In genomic region chr7:3704475-3704874, GRCm38 (mm10) we compare ENCODE assay signal across 8 mouse cellular contexts. TPM values are rescaled to one million over a fixed set of nuclear protein-coding genes. Genes with fewer than 3 reads are reported as not detected.
DNase-seq lines count a peak whose midpoint lies in the region; ATAC-seq and TF ChIP-seq lines count a peak whose summit lies in the region.

No protein-coding gene starts in this region.

- no peaks in the 10 kb centered on the region for H3K27me3 ChIP-seq in kidney, adult 2 months (replicated peaks; ENCODE audit: control insufficient read depth, insufficient read depth, low read length)
- H3K27me3 ChIP-seq in hindbrain, embryonic 16.5 days (replicated peaks; ENCODE audit: control insufficient read depth, insufficient read depth, low read length): no peaks in the 10 kb centered on the region
- no peaks in the 10 kb centered on the region for H3K27me3 ChIP-seq in midbrain, embryonic 12.5 days

- peaks cover 7% of the 10 kb centered on the region for H3K36me3 ChIP-seq in kidney, adult 2 months (ENCODE audit: control insufficient read depth, insufficient read depth, low read length)
- H3K36me3 ChIP-seq in hindbrain, embryonic 16.5 days (ENCODE audit: control insufficient read depth, insufficient read depth, low read length): peaks cover 16% of the 10 kb centered on the region
- peaks cover 34% of the 10 kb centered on the region for H3K36me3 ChIP-seq in midbrain, embryonic 12.5 days

- no peak for TF ChIP-seq CTCF in kidney, adult 2 months (conservative IDR thresholded peaks at IDR 0.05; ENCODE audit: insufficient read depth, insufficient read length, low read depth, low read length)
- no peak for TF ChIP-seq CTCF in bone marrow, adult 2 months (IDR thresholded peaks at IDR 0.05; ENCODE audit: control insufficient read depth, insufficient read depth, low read length)

- peak overlapping the region; percentile 88; the same call in 1 of the 2 replicates for H3K27ac ChIP-seq in kidney, adult 2 months (ENCODE audit: insufficient read depth, low read depth, low read length)
- peak overlapping the region; percentile 85 for H3K27ac ChIP-seq in bone marrow, adult 2 months (ENCODE audit: control insufficient read depth, insufficient read depth, low read depth, low read length, poor library complexity)
- H3K27ac ChIP-seq in hindbrain, embryonic 16.5 days (ENCODE audit: low read depth, low read length): peak overlapping the region; percentile 86
- H3K27ac ChIP-seq in midbrain, embryonic 12.5 days (replicated peaks): peak overlapping the region; percentile 92

- ATAC-seq in hindbrain, embryonic 16.5 days: peak; percentile 60
- peak; percentile 35; the same call in 1 of the 2 replicates for ATAC-seq in midbrain, embryonic 12.5 days (ENCODE audit: low FRiP score, low read depth)

- DNase-seq in kidney, adult 2 months: no peak
- no peak for DNase-seq in kidney, adult 18-20 months
- DNase-seq in urinary bladder, postnatal 36 days (ENCODE audit: low spot score in 2 of 2): no peak
- no peak for DNase-seq in urinary bladder, postnatal 14 days (ENCODE audit: low spot score)
- DNase-seq in cerebellum, postnatal 14 days: no peak

- H3K9ac ChIP-seq in hindbrain, embryonic 16.5 days (ENCODE audit: low read depth, low read length): peak overlapping the region; percentile 80
- H3K9ac ChIP-seq in midbrain, embryonic 12.5 days (replicated peaks): peak overlapping the region; percentile 91

- H3K4me1 ChIP-seq in kidney, adult 2 months (ENCODE audit: control insufficient read depth, insufficient read depth, low read length): no peaks in the 10 kb centered on the region
- peaks cover 3% of the 10 kb centered on the region; the same call in 1 of the 2 replicates for H3K4me1 ChIP-seq in bone marrow, adult 2 months (ENCODE audit: control insufficient read depth, insufficient read depth, low read length)
- H3K4me1 ChIP-seq in hindbrain, embryonic 16.5 days (ENCODE audit: control insufficient read depth, insufficient read depth, low read depth, low read length): peaks cover 16% of the 10 kb centered on the region
- H3K4me1 ChIP-seq in midbrain, embryonic 12.5 days: peaks cover 22% of the 10 kb centered on the region

- H3K9me3 ChIP-seq in hindbrain, embryonic 16.5 days (ENCODE audit: control insufficient read depth, low read length): no peaks in the 10 kb centered on the region
- H3K9me3 ChIP-seq in midbrain, embryonic 12.5 days: no peaks in the 10 kb centered on the region

- peak overlapping the region; percentile 76 for H3K4me3 ChIP-seq in kidney, adult 2 months (ENCODE audit: insufficient read depth, low read depth, low read length)
- peak overlapping the region; percentile 95 for H3K4me3 ChIP-seq in bone marrow, adult 2 months (replicated peaks; ENCODE audit: control insufficient read depth, low read depth, low read length)
- H3K4me3 ChIP-seq in hindbrain, embryonic 16.5 days (ENCODE audit: low read length): peak overlapping the region; percentile 79
- peak overlapping the region; percentile 89 for H3K4me3 ChIP-seq in midbrain, embryonic 12.5 days

- under 1% methylated on average over 20 of the region's 20 CpGs for WGBS in kidney, adult 2 months
- WGBS in bone marrow, adult 2 months: under 1% methylated on average over 20 of the region's 20 CpGs
- under 1% methylated on average over 20 of the region's 20 CpGs for WGBS in hindbrain, embryonic 16.5 days
- WGBS in midbrain, embryonic 12.5 days: under 1% methylated on average over 20 of the region's 20 CpGs

- TF ChIP-seq POLR2A in kidney, adult 2 months (IDR thresholded peaks at IDR 0.05; ENCODE audit: low read depth, low read length): no peak
- no peak for TF ChIP-seq POLR2A in bone marrow, adult 2 months (IDR thresholded peaks at IDR 0.05; ENCODE audit: borderline replicate concordance, control insufficient read depth, low read depth, low read length)

- peak overlapping the region; percentile 89 for H3K4me2 ChIP-seq in hindbrain, embryonic 16.5 days (ENCODE audit: low read length)
- peak overlapping the region; percentile 95 for H3K4me2 ChIP-seq in midbrain, embryonic 12.5 days (replicated peaks)

RNA-seq across cellular contexts. Expression of gene Rps9, which starts 0.7 kb away (rescaled TPM):
- polyA plus RNA-seq in kidney, adult 2 months (2012; rRNA removed): 1,031 and 1,047 TPM in 2 replicates
- 3,380 and 3,507 TPM in 2 replicates for polyA plus RNA-seq in bone marrow, adult 2 months (2011; ENCODE audit: insufficient read depth, insufficient read length, low replicate concordance, missing spikeins)
- 675 and 689 TPM in 2 replicates for polyA plus RNA-seq in hindbrain, embryonic 16.5 days (2015; fragmentation: Nextera tagmentation; extraction: Ambion mirVana)
- 1,015 and 1,051 TPM in 2 replicates for polyA plus RNA-seq in midbrain, embryonic 12.5 days (2016; fragmentation: Nextera tagmentation; extraction: Ambion mirVana)

RNA-seq across cellular contexts. Expression of gene Mboat7, which starts 11.2 kb away (rescaled TPM):
- 56.2 and 61.4 TPM in 2 replicates for polyA plus RNA-seq in kidney, adult 2 months (2012; rRNA removed)
- polyA plus RNA-seq in bone marrow, adult 2 months (2011; ENCODE audit: insufficient read depth, insufficient read length, low replicate concordance, missing spikeins): 19.5 and 43.5 TPM in 2 replicates
- 124 and 127 TPM in 2 replicates for polyA plus RNA-seq in hindbrain, embryonic 16.5 days (2015; fragmentation: Nextera tagmentation; extraction: Ambion mirVana)
- 37.9 and 42.6 TPM in 2 replicates for polyA plus RNA-seq in midbrain, embryonic 12.5 days (2016; fragmentation: Nextera tagmentation; extraction: Ambion mirVana)

RNA-seq across cellular contexts. Expression of gene Tsen34, which starts 11.8 kb away (rescaled TPM):
- polyA plus RNA-seq in kidney, adult 2 months (2012; rRNA removed): 88.2 and 105 TPM in 2 replicates
- polyA plus RNA-seq in bone marrow, adult 2 months (2011; ENCODE audit: insufficient read depth, insufficient read length, low replicate concordance, missing spikeins): 23.8 and 25.8 TPM in 2 replicates
- polyA plus RNA-seq in hindbrain, embryonic 16.5 days (2015; fragmentation: Nextera tagmentation; extraction: Ambion mirVana): 282 and 308 TPM in 2 replicates
- polyA plus RNA-seq in midbrain, embryonic 12.5 days (2016; fragmentation: Nextera tagmentation; extraction: Ambion mirVana): 202 and 212 TPM in 2 replicates

RNA-seq across cellular contexts. Expression of gene Pirb, which starts 15.7 kb away (rescaled TPM):
- polyA plus RNA-seq in kidney, adult 2 months (2012; rRNA removed): 3.2 and 5.4 TPM in 2 replicates
- 41.4 and 143 TPM in 2 replicates for polyA plus RNA-seq in bone marrow, adult 2 months (2011; ENCODE audit: insufficient read depth, insufficient read length, low replicate concordance, missing spikeins)
- 0.21 and 0.50 TPM in 2 replicates for polyA plus RNA-seq in hindbrain, embryonic 16.5 days (2015; fragmentation: Nextera tagmentation; extraction: Ambion mirVana)
- polyA plus RNA-seq in midbrain, embryonic 12.5 days (2016; fragmentation: Nextera tagmentation; extraction: Ambion mirVana): 0.15 and 0.22 TPM in 2 replicates

RNA-seq across cellular contexts. Expression of gene Tmc4, which starts 27.1 kb away (rescaled TPM):
- polyA plus RNA-seq in kidney, adult 2 months (2012; rRNA removed): 45.5 and 62.2 TPM in 2 replicates
- polyA plus RNA-seq in bone marrow, adult 2 months (2011; ENCODE audit: insufficient read depth, insufficient read length, low replicate concordance, missing spikeins): 16.0 and 39.8 TPM in 2 replicates
- 3.8 and 4.6 TPM in 2 replicates for polyA plus RNA-seq in hindbrain, embryonic 16.5 days (2015; fragmentation: Nextera tagmentation; extraction: Ambion mirVana)
- polyA plus RNA-seq in midbrain, embryonic 12.5 days (2016; fragmentation: Nextera tagmentation; extraction: Ambion mirVana): 2.8 and 3.1 TPM in 2 replicates
